Mouse (Mus musculus) lung, postnatal 36 days (tissue): Measurements from ENCODE around the gene Cop1.
A peak's percentile ranks its signal among the peaks of the same experiment; 100 is the strongest.

ENCODE experiments used
- DNase-seq: peaks from one replicate; pipeline ENCODE4 v3.0.0; 2022; ENCODE audit warnings: mixed read lengths

Cop1 gene

DNA sequence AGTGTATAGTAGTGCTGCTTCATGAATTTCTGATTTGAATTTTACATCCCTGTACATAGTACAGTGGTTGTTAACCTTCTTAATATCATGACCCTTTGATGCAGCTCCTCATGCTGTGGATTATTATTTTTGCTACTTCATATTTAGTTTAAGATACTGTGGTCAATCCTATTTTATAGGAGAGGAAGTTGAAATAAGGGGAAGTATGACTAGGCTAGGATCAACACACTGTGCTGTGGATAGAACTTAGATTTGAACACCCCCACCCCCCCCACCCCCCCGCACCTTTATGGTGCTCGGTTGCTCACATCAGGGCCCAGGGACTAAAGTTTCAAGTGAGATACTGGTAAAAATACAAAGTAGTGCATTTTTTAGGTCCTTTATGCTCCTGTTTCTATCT, 58.7 kb downstream of the Cop1 start:
- no peak for DNase-seq

DNA sequence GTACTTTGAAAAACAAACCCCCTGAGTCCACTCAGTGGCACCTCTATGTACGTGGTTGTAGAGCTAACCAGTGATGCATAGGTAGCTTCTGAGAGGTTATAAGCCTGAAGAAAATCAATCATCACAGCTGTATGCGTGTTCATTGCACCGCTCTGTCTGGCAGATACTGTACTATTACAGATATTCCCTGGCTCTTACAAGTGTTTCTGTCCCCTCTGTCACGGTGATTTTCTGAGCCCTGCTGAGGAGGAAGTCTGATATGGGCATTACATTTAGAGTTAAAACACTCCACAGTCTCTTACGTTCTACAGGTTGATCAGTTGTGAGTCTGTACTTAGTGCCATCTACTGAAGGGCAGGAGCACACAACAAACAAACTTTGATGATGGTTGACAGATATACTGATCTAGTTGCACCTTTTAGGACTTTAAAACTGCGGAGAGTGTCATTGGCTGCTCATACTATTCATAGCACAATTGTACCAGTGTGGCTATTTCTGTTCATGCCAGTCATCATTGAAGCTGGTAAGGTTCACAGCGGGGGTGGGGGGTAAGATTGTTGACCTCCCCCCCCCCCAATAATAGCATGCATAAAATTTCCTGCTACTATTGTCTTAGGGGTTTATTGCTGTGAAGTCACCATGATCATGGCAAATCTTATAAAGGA, 69.4 kb downstream of the Cop1 start:
- no peak for DNase-seq

DNA sequence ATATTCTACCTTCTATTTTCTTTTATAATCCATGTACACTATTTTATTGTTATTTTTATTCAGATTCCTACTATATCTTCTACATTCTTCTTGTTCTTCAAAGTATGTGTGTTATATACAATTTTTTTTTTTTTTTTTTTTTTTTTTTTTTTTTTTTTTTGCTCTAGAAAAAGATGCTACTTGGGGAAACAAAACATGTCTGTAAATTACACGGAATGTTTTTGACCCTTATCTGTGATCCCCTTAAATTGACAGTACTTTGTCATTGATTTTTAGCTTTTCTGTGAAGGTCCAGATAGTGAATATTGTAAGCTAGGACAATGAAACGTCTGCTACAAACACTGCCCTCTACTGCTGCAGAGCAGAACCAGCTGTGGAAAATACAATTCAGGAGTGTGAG, 81.5 kb downstream of the Cop1 start:
- no peak for DNase-seq

DNA sequence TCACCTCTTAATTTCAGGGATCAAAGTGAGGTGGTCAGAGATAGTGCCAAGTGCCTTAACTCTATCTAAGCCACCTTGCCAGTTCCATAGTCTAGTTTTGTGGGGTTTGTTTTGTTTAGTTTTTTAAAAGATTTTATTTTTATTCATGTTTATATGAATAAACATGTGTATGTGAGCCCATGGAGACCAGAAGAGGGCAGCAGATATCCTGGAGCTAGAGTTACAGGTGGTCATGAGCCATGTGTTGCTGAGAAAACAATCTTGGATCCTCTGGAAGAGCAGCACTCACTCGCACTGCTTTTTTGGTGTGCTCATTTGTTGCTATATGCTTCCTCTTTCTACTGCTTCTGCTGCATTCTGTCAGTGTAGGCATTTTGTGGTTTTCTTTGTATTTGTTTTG, 90.5 kb downstream of the Cop1 start:
- DNase-seq, result peak; percentile 11

DNA sequence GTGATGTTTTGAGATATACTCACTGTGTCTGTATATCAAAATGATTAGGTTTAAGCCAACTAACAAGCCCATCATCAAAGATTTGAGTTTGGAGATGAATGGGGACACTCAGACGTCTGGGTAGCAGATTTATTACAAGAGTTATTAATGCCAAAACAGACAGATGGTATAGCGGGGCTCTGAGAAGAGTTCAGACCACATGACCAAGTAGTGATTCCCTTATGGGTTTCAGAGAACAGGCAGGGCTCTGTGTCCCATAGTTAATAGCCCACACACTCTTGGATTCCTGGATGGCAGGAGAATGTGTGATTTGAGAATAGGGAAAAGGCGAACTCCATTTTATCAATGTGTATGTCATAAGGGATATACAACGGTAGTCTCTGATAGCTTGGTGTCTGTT, 98.9 kb downstream of the Cop1 start:
- no peak for DNase-seq

DNA sequence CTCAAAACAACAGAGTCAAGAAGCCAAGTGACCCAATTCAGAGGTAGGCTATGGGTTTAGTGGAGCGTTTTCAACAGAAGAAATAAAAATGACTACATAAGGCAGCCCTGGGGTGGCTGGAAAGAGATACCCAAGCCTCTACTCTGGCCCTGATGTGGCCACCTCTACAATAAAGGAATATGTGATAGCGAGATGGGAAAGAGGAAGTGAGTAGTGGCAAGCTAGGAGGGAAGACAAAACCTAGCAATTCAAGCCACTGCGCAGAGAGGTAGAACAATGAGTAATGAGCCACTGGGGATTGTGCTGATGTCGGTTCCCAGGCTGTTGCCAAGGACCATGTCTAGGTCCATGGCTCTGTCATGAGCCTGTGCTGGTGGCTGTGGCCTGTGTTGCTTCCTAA, 102.0 kb downstream of the Cop1 start:
- DNase-seq, result no peak

DNA sequence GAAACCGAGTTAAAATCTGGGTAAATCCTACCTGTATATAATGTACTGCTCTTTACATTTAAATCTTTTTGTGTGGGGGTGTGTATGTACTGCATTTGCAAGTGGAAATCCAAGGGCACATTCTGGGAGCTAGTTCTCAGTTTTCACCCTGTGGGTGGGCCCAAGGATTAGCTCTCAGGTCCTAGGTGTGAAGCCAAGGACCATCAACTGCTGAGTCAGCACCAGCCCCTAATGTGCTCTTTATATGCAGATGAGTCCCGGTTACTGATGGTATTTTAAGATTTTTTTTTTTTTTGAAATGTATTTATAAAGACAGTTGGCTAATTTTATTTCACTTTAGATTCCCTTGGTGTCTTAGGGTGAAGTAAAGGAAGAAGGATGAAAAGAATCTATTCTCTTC, 110.2 kb downstream of the Cop1 start:
- DNase-seq, result no peak

DNA sequence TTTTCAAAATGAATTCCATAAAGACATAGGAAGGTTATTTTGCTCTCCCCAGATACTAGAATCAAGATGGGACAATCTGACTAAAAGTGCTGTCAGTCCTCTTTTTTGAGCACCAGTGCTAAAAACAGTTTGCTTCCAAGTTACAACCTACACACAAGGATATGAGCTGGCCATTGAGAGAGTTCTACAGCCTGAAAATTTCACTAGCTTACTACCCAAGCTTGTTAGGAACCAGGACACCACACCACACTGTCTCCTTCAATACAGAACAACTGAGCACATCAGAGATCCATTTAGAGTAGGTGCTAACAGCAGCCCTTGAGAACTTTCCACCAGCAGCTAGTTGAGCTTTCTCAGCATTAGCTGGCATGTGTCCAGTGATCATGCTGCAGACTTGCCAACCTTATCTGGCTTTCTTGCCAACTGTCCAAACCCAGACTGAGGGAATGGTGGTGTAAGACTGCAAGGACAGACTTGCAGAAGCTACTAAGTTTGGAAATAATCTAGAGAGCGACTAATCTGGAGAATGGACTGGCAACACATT, 123.0 kb downstream of the Cop1 start:
- DNase-seq, result peak; percentile 28

DNA sequence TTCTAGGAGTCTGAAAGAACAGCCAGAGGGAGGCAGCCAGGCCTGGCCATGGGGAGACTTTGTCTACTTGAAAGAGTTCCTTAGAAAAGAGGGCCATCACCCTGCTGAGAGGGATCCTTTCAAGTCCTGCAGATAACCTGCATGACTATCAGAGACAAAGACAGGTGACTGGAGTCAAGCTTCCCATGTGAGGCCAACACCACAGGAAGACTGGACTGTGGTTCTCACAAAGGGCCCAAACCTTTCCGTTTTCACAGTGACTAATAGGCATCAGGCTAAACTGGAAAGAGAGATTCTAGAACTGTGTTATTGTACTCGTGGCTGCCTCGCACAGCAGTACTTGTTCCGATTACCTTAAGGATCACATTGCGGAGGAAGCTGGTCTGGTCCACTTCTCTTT, 126.6 kb downstream of the Cop1 start:
- no peak for DNase-seq

DNA sequence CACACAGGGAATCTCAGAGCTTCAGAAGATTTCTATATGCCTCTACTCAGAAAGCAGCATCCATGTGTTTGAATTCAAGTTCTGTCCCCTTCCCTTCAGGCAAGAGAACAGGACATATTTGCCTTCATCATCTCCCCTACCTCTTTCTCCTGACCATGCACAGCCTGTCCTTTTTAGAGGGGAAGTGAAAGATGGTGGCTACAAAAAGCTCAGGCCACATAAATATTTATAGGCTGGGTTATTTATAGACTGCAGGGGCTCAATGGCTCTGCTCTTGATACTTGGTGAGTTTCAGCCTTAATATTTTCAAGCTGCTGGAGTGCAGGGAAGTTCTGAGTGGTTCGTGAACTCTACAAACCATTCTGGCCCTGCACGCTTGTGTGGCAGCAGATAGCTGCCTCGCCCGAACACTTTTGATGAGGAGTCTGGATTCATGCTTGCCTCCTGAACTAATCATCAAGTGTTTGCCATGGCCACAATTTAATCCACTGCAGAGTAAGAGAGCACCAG, 139.8 kb downstream of the Cop1 start:
- no peak for DNase-seq

DNA sequence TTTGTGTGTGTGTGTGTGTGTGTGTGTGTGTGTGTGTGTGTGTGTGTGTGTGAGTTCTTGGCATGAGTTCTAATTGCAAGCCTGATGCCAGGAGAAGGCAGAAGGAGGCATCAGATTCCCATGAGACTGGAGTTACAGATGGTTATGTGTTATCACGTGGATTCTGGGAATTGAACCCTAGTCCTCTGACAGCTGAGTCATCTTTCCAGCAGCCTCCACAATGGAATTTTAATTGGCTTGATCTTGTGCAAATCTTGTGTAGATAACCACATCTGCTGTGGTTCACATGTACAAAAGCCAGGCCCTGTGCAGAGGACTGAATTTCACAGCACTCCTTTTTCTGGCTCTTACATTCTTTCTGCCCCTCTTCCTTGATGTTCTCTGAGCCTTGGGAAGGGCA, 150.1 kb downstream of the Cop1 start:
- DNase-seq, result no peak

DNA sequence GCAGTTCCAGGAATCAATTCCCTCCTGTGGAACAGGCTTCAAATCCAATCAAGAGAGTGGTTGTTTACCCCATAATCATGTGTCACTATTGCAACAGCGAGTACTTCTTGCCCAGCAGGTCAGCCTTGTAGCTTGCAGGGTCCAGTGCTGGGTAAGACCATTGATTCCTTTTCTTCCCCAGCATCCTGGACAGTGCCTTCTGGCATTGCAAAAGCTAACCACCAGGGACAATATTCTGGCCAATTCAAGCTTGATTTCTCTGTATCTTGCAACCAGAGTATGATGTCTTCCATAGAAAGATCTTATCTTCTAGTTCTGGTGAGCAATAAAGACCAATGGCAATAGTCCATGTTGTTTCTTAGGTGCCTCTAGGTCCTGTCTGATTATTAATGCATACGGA, 150.8 kb downstream of the Cop1 start:
- DNase-seq, result no peak

DNA sequence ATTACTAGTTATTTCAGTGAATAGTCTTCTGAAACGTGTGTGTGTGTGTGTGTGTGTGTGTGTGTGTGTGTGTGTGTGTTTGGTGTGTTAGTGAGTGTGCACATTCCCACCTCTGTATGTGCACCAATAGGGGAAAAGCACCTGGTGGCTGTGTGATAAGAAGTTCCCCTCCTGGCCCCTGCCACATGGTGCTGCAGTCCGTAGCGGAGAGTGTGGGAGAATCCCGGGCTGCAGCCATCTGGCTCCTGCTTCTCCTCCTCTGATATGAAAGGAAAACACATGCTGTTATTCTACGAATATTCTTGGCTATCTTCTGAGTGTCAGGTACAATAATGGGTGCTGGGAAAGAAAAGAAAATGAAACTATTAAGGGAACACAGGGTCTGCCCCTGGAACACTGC, 154.3 kb downstream of the Cop1 start:
- DNase-seq, result no peak

DNA sequence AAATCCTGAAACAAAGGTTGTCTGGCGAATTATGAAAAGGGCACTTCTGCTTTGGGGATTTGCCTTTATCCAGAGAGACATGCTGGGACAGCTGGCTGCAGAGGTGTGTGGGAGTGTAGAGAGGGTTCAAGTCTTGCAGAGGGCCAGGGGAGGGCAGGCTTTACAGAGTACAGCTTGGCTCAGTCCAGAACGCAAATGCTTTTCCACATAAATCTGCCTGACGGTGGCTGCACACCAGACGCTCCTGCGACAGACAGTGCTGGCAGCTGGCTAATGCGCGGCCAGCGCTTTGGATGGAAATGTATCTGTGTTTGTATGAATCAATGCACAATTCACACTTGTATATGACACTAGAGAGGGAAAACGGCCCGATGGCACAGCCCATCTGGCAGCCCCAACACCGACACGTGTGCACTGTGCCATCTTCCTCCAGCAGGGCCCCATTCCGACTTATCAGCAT, 156.5 kb downstream of the Cop1 start:
- DNase-seq, result no peak

DNA sequence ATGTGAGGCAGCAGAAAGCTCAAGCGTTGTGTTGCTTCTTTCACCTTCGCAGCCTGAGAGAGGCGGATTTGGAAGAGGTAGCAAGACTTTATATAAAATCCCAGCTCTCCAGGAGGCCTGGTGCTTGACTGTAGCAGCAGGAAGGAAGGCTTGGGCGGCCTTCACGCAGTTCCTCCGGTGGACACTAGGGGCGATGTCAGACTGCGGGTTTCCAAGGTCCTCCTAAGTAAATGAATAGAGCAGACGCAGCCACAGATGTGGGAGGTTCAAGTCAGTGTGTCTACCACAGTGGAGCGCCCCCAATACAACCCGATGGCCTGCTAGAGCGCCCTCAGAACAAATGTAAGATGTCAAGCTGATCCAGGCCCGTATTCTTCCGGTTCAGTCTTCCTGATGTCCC, 157.9 kb downstream of the Cop1 start:
- DNase-seq, result peak; percentile 80

DNA sequence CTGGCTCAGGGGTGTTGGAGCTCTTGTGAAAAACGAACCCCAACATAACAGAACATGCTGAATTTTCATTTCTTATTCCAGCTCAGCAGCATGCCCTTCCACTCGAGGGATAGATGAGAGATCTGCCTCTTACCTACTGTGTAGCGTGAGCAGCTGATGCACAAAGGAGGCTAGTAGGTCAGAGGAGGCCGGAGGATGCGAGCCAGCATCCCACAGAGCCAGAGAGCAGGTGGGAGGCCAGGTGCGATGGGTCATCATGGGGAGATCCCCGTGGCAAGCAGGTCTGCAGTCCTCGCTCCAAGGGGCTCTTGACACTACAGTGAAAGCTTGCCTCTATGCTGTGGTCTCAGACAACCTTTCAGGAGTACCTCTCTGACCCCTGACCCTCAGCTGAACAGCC, 160.5 kb downstream of the Cop1 start:
- DNase-seq, result no peak

DNA sequence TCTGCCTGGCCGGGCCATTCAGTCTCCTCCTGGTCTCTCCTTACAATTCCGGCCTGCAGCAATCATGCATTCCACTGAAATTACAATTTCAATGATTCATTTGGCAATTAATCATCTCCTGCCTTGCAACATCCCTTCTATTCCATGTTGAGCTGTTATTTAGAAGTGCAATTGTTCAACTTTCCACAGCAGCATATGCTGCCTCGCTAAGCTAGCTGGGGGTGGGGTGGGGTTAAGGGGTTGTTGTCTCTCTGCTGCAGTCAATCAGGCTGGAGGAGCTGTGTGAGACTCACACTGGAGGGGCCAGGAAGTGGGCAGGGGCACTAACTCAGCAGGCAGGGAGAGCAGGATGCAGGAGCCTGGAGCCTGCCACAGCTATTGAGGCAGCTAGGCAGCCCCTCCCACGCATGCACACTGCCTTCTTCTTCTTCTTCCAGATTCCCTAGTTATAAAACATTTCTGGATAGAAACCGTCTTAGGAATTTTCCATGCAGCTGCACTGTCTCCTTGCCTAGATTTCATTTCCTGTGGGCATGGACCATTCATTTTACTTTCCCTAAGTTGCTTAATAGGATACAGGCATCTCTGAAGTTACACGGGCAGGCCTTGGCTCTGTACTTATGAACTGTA, 161.1 kb downstream of the Cop1 start:
- peak; percentile 56 for DNase-seq

DNA sequence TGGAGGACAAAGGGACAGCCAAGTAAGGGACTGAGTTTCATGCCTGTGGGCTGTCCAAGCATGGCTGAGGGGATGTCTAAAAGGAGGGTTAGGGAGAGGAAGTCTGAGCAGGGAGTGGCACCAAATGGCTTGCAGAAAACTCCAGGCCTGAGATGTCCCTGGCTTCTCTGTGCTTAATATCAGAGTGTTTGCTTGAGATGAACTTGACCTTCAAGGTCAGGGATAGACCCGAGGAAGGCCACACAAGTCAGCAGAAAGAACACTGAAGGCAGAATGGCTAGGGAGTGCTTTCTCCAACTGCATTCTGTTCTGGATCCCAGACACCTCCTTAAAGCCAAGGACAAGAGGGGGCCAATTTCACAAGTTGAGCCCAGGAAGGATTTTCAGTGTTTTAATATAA, 161.8 kb downstream of the Cop1 start:
- peak; percentile 23 for DNase-seq

DNA sequence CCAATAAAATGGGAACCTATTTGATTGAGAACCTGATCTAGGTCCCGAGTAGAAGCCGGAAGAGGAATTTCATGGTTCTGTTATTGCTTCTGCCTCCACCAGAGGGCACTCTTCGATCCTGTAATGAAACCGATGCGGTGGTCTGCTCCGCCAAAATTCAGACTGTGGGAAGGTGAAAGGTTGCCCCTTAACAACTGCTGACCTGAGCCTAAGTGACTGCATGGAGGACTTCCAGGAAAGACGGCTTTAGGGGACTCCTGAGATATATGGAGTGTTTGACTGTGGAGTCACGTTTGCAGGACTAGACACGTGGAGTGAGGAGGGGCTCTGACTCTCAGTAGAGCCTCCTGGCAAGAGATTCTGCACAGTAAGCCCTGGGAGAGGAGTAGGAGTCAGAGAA, 164.4 kb downstream of the Cop1 start:
- DNase-seq, result peak; percentile 27
